ENCODE assay signal across 19 mouse cellular contexts in genomic region chr4:140405427-140405826, GRCm38 (mm10).
A peak's percentile ranks its signal among the peaks of the same experiment; 100 is the strongest.
DNase-seq lines count a peak whose midpoint lies in the region; ATAC-seq lines count a peak whose summit lies in the region.
"Had no signal": no experiment of that assay in that cellular context is flagged by ENCODE, and none has a peak within 500 bp of the region (broad histone marks: within the 10 kb centered on the region; RNA-seq: fewer than 3 reads in every experiment).

No protein-coding gene starts in this region.

- H3K4me3 ChIP-seq in hindbrain, embryonic 10.5 days, result no peak overlapping the region
- H3K4me3 ChIP-seq in hindbrain, embryonic 14.5 days (replicated peaks; ENCODE audit: low read length), result no peak overlapping the region
- no peak overlapping the region for H3K4me3 ChIP-seq in midbrain, embryonic 12.5 days
- H3K4me3 ChIP-seq in midbrain, embryonic 14.5 days (replicated peaks; ENCODE audit: low read depth, low read length), result no peak overlapping the region
- no peak overlapping the region for H3K4me3 ChIP-seq in neural tube, embryonic 15.5 days (replicated peaks)
- H3K4me3 ChIP-seq: heart, embryonic 10.5 days; hindbrain, embryonic 15.5 days had no signal

- H3K36me3 ChIP-seq in hindbrain, embryonic 10.5 days, result no peaks in the 10 kb centered on the region
- H3K36me3 ChIP-seq in hindbrain, embryonic 14.5 days (replicated peaks; ENCODE audit: control insufficient read depth, insufficient read depth), result no peaks in the 10 kb centered on the region
- no peaks in the 10 kb centered on the region for H3K36me3 ChIP-seq in midbrain, embryonic 12.5 days
- H3K36me3 ChIP-seq in midbrain, embryonic 14.5 days (ENCODE audit: control insufficient read depth, insufficient read depth, low read length), result no peaks in the 10 kb centered on the region
- H3K36me3 ChIP-seq in neural tube, embryonic 15.5 days, result no peaks in the 10 kb centered on the region
- H3K36me3 ChIP-seq: heart, embryonic 10.5 days; hindbrain, embryonic 15.5 days had no signal

- no peaks in the 10 kb centered on the region for H3K27me3 ChIP-seq in hindbrain, embryonic 10.5 days (ENCODE audit: insufficient read depth, poor library complexity, severe bottlenecking)
- no peaks in the 10 kb centered on the region for H3K27me3 ChIP-seq in hindbrain, embryonic 14.5 days (ENCODE audit: control insufficient read depth, insufficient read depth, low read length)
- H3K27me3 ChIP-seq in midbrain, embryonic 12.5 days, result no peaks in the 10 kb centered on the region
- no peaks in the 10 kb centered on the region for H3K27me3 ChIP-seq in midbrain, embryonic 14.5 days (ENCODE audit: control insufficient read depth, insufficient read depth, low read length)
- no peaks in the 10 kb centered on the region for H3K27me3 ChIP-seq in neural tube, embryonic 15.5 days (replicated peaks)
- H3K27me3 ChIP-seq: hindbrain, embryonic 15.5 days had no signal

- H3K27ac ChIP-seq in hindbrain, embryonic 10.5 days, result peak overlapping the region; percentile 86; the same call in 1 of the 2 replicates
- H3K27ac ChIP-seq in hindbrain, embryonic 14.5 days, result no peak overlapping the region
- H3K27ac ChIP-seq in midbrain, embryonic 12.5 days (replicated peaks), result peak overlapping the region; percentile 79; the same call in 1 of the 2 replicates
- H3K27ac ChIP-seq in midbrain, embryonic 14.5 days (replicated peaks; ENCODE audit: low read depth, low read length), result no peak overlapping the region
- no peak overlapping the region for H3K27ac ChIP-seq in neural tube, embryonic 15.5 days (replicated peaks)
- H3K27ac ChIP-seq: hindbrain, embryonic 15.5 days had no signal

- no peaks in the 10 kb centered on the region for H3K9me3 ChIP-seq in hindbrain, embryonic 10.5 days
- no peaks in the 10 kb centered on the region for H3K9me3 ChIP-seq in hindbrain, embryonic 14.5 days (ENCODE audit: control insufficient read depth, low read length)
- no peaks in the 10 kb centered on the region for H3K9me3 ChIP-seq in midbrain, embryonic 12.5 days
- no peaks in the 10 kb centered on the region for H3K9me3 ChIP-seq in midbrain, embryonic 14.5 days (ENCODE audit: control insufficient read depth, low read length)
- no peaks in the 10 kb centered on the region for H3K9me3 ChIP-seq in neural tube, embryonic 15.5 days (replicated peaks)
- H3K9me3 ChIP-seq: heart, embryonic 10.5 days; hindbrain, embryonic 15.5 days had no signal

- 82% methylated on average over 9 of the region's 9 CpGs for WGBS in hindbrain, embryonic 10.5 days
- WGBS in hindbrain, embryonic 14.5 days, result 86% methylated on average over 9 of the region's 9 CpGs
- WGBS in midbrain, embryonic 12.5 days, result 86% methylated on average over 9 of the region's 9 CpGs
- WGBS in midbrain, embryonic 14.5 days, result 88% methylated on average over 9 of the region's 9 CpGs
- 80% methylated on average over 9 of the region's 9 CpGs for WGBS in neural tube, embryonic 15.5 days

- peaks cover 19% of the 10 kb centered on the region for H3K4me1 ChIP-seq in hindbrain, embryonic 10.5 days (replicated peaks)
- peaks cover 10% of the 10 kb centered on the region for H3K4me1 ChIP-seq in hindbrain, embryonic 14.5 days (replicated peaks; ENCODE audit: control insufficient read depth, insufficient read depth, low read length)
- peaks cover 24% of the 10 kb centered on the region for H3K4me1 ChIP-seq in midbrain, embryonic 12.5 days
- H3K4me1 ChIP-seq in midbrain, embryonic 14.5 days (ENCODE audit: control insufficient read depth, insufficient read depth, low read length), result peaks cover 14% of the 10 kb centered on the region
- H3K4me1 ChIP-seq in neural tube, embryonic 15.5 days, result peaks cover 9% of the 10 kb centered on the region

- no peak for DNase-seq in hindbrain, embryonic 10.5 days (ENCODE audit: low spot score)
- DNase-seq in hindbrain, embryonic 14.5 days (ENCODE audit: low spot score), result no peak
- no peak for DNase-seq in midbrain, embryonic 14.5 days
- peak; percentile 43 for DNase-seq in ZHBTc4 (ENCODE audit: low read depth, low spot score)
- DNase-seq in retina, postnatal 1 day, result no peak
- DNase-seq: adrenal gland, adult 2 months; adrenal gland, postnatal 25 days; cerebellum, adult 18-20 months; cerebellum, adult 9-11 months; cerebellum, postnatal 36 days; gastrocnemius, postnatal 10 days; heart, adult 18-20 months; heart, postnatal 10 days; heart, postnatal 4 days had no signal

- H3K4me2 ChIP-seq in hindbrain, embryonic 14.5 days (replicated peaks), result no peak overlapping the region
- H3K4me2 ChIP-seq in midbrain, embryonic 12.5 days (replicated peaks), result no peak overlapping the region
- H3K4me2 ChIP-seq in midbrain, embryonic 14.5 days (ENCODE audit: low read length), result no peak overlapping the region
- H3K4me2 ChIP-seq in neural tube, embryonic 15.5 days, result no peak overlapping the region
- H3K4me2 ChIP-seq: hindbrain, embryonic 15.5 days had no signal

- H3K9ac ChIP-seq in hindbrain, embryonic 14.5 days, result no peak overlapping the region
- H3K9ac ChIP-seq in midbrain, embryonic 12.5 days (replicated peaks), result no peak overlapping the region
- no peak overlapping the region for H3K9ac ChIP-seq in midbrain, embryonic 14.5 days (replicated peaks; ENCODE audit: low read length)
- no peak overlapping the region for H3K9ac ChIP-seq in neural tube, embryonic 15.5 days (replicated peaks)
- H3K9ac ChIP-seq: hindbrain, embryonic 15.5 days had no signal

- ATAC-seq in hindbrain, embryonic 14.5 days (ENCODE audit: low FRiP score), result no peak
- ATAC-seq in midbrain, embryonic 12.5 days (ENCODE audit: low FRiP score, low read depth), result no peak
- ATAC-seq in midbrain, embryonic 14.5 days (ENCODE audit: low FRiP score, low TSS enrichment), result no peak
- ATAC-seq in neural tube, embryonic 15.5 days (ENCODE audit: low FRiP score), result no peak
- ATAC-seq: inflammation-experienced regulatory T-cells, adult 6 months had no signal

Comparison
In these comparisons a context has a peak if more than half of its experiments do, and no peak if none do; other contexts are left out.
1. H3K27ac ChIP-seq: peak in hindbrain, embryonic 10.5 days (single experiment) and midbrain, embryonic 12.5 days (single experiment); none in hindbrain, embryonic 14.5 days (single experiment), midbrain, embryonic 14.5 days (single experiment) and neural tube, embryonic 15.5 days (single experiment).